Mouse (Mus musculus) lung, adult 2 months (tissue): ENCODE data around the gene Dnmbp.

Source experiments
- CTCF ChIP-seq: fragments of 200-500 bp; IDR thresholded peaks from 2 replicates; pipeline ENCODE4 v1.5.1; 2011; ENCODE audit warnings: mild to moderate bottlenecking, low read length, control low read depth; ENCODE audit not compliant: insufficient read depth
- POLR2A ChIP-seq: fragments of 200-500 bp; IDR thresholded peaks from 2 replicates; pipeline ENCODE4 v1.6.1; 2011; ENCODE audit warnings: low read depth, mild to moderate bottlenecking, control low read depth, low read length, borderline replicate concordance; ENCODE audit errors: extremely low read depth

- TF ChIP-seq CTCF (no peak), POLR2A (no peak)
These were observed 52.7 kb downstream of the Dnmbp start for GRCm38 (mm10) chr19:43887242-43887641.
